Mouse (Mus musculus): ENCODE data around the gene Pagr1a. TPM values are rescaled to one million over a fixed set of nuclear protein-coding genes. Genes with fewer than 3 reads are reported as not detected.

Gene Pagr1a
- polyA plus RNA-seq, 2 experiments, result 31.9 to 47.6 TPM

GRCm38 (mm10) chr7:127016486-127016938, 640 bp downstream of the Pagr1a start:
- H3K9ac ChIP-seq (ENCODE audit: low read depth, low read length, severe bottlenecking), result peak overlapping the region; percentile 80
- WGBS, result 1% methylated on average over 21 of the region's 22 CpGs
- no peaks in the 10 kb centered on the region for H3K9me3 ChIP-seq (ENCODE audit: control insufficient read depth, low read length)
- peaks cover 35% of the 10 kb centered on the region for H3K36me3 ChIP-seq (ENCODE audit: control insufficient read depth, insufficient read depth, low read length)
- DNase-seq (ENCODE audit: low spot score), result peak; percentile 23
- no peaks in the 10 kb centered on the region for H3K27me3 ChIP-seq (ENCODE audit: control insufficient read depth, insufficient read depth, low read length)
- ATAC-seq (ENCODE audit: low FRiP score, low read depth), result peak; percentile 25
- TF ChIP-seq POLR2A (IDR thresholded peaks at IDR 0.05; ENCODE audit: borderline replicate concordance, extremely low read depth, insufficient read depth, insufficient read length), result 0 out of 2 replicates have a peak, but pooled peaks have one; percentile 9
- peak overlapping the region; percentile 93 for H3K27ac ChIP-seq (replicated peaks; ENCODE audit: low read depth, low read length)
- peaks cover 38% of the 10 kb centered on the region for H3K4me1 ChIP-seq (ENCODE audit: control insufficient read depth, insufficient read depth, low read length)
- peak overlapping the region; percentile 75 for H3K4me3 ChIP-seq (replicated peaks; ENCODE audit: low read length)
- peak overlapping the region; percentile 90 for H3K4me2 ChIP-seq (replicated peaks; ENCODE audit: low read depth, low read length, severe bottlenecking)

DNA sequence TGATC, 869 bp downstream of the Pagr1a start, which contains the start of gene Pagr1b:
TSS of gene Pagr1b (minus strand) at position 4 of the 5 bp plus-strand sequence.
- Histone ChIP-seq H3K4me3 (replicated peaks; ENCODE audit: low read length) (peak within 1 kb of the TSS; percentile 75), H3K4me2 (replicated peaks; ENCODE audit: low read depth, low read length, severe bottlenecking) (peak within 1 kb of the TSS; percentile 90), H3K9me3 (ENCODE audit: control insufficient read depth, low read length) (no peaks in the 10 kb centered on the region), H3K4me1 (ENCODE audit: control insufficient read depth, insufficient read depth, low read length) (peaks cover 37% of the 10 kb centered on the region), H3K27ac (replicated peaks; ENCODE audit: low read depth, low read length) (peak within 1 kb of the TSS; percentile 93), H3K27me3 (ENCODE audit: control insufficient read depth, insufficient read depth, low read length) (no peaks in the 10 kb centered on the region), H3K9ac (ENCODE audit: low read depth, low read length, severe bottlenecking) (peak within 1 kb of the TSS; percentile 80), H3K36me3 (ENCODE audit: control insufficient read depth, insufficient read depth, low read length) (peaks cover 35% of the 10 kb centered on the region)
- ATAC-seq (ENCODE audit: low FRiP score, low read depth), result no peak
- no peak for TF ChIP-seq POLR2A (IDR thresholded peaks at IDR 0.05; ENCODE audit: borderline replicate concordance, extremely low read depth, insufficient read depth, insufficient read length)
- DNase-seq (ENCODE audit: low spot score), result no peak

- Histone ChIP-seq H3K4me3 (replicated peaks; ENCODE audit: low read length) (peak overlapping the region; percentile 75), H3K4me1 (ENCODE audit: control insufficient read depth, insufficient read depth, low read length) (peaks cover 37% of the 10 kb centered on the region), H3K4me2 (replicated peaks; ENCODE audit: low read depth, low read length, severe bottlenecking) (peak overlapping the region; percentile 90), H3K9ac (ENCODE audit: low read depth, low read length, severe bottlenecking) (peak overlapping the region; percentile 80), H3K27ac (replicated peaks; ENCODE audit: low read depth, low read length) (peak overlapping the region; percentile 93), H3K36me3 (ENCODE audit: control insufficient read depth, insufficient read depth, low read length) (peaks cover 35% of the 10 kb centered on the region), H3K27me3 (ENCODE audit: control insufficient read depth, insufficient read depth, low read length) (no peaks in the 10 kb centered on the region), H3K9me3 (ENCODE audit: control insufficient read depth, low read length) (no peaks in the 10 kb centered on the region)
- no peak for TF ChIP-seq POLR2A (IDR thresholded peaks at IDR 0.05; ENCODE audit: borderline replicate concordance, extremely low read depth, insufficient read depth, insufficient read length)
- WGBS, result 2% methylated on average over 10 of the region's 10 CpGs
- DNase-seq (ENCODE audit: low spot score) (peak; percentile 47), ATAC-seq (ENCODE audit: low FRiP score, low read depth) (no peak)
Measured at GRCm38 (mm10) chr7:127016081-127016480, 1.1 kb downstream of the Pagr1a start.

- Histone ChIP-seq H3K9me3 (ENCODE audit: control insufficient read depth, low read length) (no peaks in the 10 kb centered on the region), H3K27ac (replicated peaks; ENCODE audit: low read depth, low read length) (no peak overlapping the region), H3K4me3 (replicated peaks; ENCODE audit: low read length) (no peak overlapping the region), H3K9ac (ENCODE audit: low read depth, low read length, severe bottlenecking) (peak overlapping the region; percentile 25; the same call in 1 of the 2 replicates), H3K4me1 (ENCODE audit: control insufficient read depth, insufficient read depth, low read length) (peaks cover 28% of the 10 kb centered on the region), H3K4me2 (replicated peaks; ENCODE audit: low read depth, low read length, severe bottlenecking) (0 out of 2 replicates have a peak overlapping the region, but pooled peaks have one; percentile 90), H3K27me3 (ENCODE audit: control insufficient read depth, insufficient read depth, low read length) (no peaks in the 10 kb centered on the region), H3K36me3 (ENCODE audit: control insufficient read depth, insufficient read depth, low read length) (peaks cover 35% of the 10 kb centered on the region)
- no peak for ATAC-seq (ENCODE audit: low FRiP score, low read depth)
- DNase-seq (ENCODE audit: low spot score), result no peak
- 87% methylated on average over 12 of the region's 12 CpGs for WGBS
- TF ChIP-seq POLR2A (IDR thresholded peaks at IDR 0.05; ENCODE audit: borderline replicate concordance, extremely low read depth, insufficient read depth, insufficient read length), result no peak
Measured at GRCm38 (mm10) chr7:127014993-127015392, 2.2 kb downstream of the Pagr1a start.

GRCm38 (mm10) chr7:127014320-127014719, 2.8 kb downstream of the Pagr1a start, which contains the start of gene Mvp:
Gene Mvp, minus strand, starts transcription at chr7:127014621.
- ATAC-seq (ENCODE audit: low FRiP score, low read depth) (no peak), DNase-seq (ENCODE audit: low spot score) (no peak)
- peak within 1 kb of the TSS; percentile 90; the same call in 1 of the 2 replicates for H3K4me2 ChIP-seq (replicated peaks; ENCODE audit: low read depth, low read length, severe bottlenecking)
- no peak within 1 kb of the TSS for H3K27ac ChIP-seq (replicated peaks; ENCODE audit: low read depth, low read length)
- H3K27me3 ChIP-seq (ENCODE audit: control insufficient read depth, insufficient read depth, low read length), result no peaks in the 10 kb centered on the region
- no peaks in the 10 kb centered on the region for H3K9me3 ChIP-seq (ENCODE audit: control insufficient read depth, low read length)
- no peak for TF ChIP-seq POLR2A (IDR thresholded peaks at IDR 0.05; ENCODE audit: borderline replicate concordance, extremely low read depth, insufficient read depth, insufficient read length)
- H3K36me3 ChIP-seq (ENCODE audit: control insufficient read depth, insufficient read depth, low read length), result peaks cover 35% of the 10 kb centered on the region
- peak within 1 kb of the TSS; percentile 75 for H3K4me3 ChIP-seq (replicated peaks; ENCODE audit: low read length)
- WGBS, result 42% methylated on average over 11 of the region's 11 CpGs
- peak within 1 kb of the TSS; percentile 25; the same call in 1 of the 2 replicates for H3K9ac ChIP-seq (ENCODE audit: low read depth, low read length, severe bottlenecking)
- peaks cover 21% of the 10 kb centered on the region for H3K4me1 ChIP-seq (ENCODE audit: control insufficient read depth, insufficient read depth, low read length)

- Histone ChIP-seq H3K9ac (ENCODE audit: low read depth, low read length, severe bottlenecking) (no peak overlapping the region), H3K4me3 (replicated peaks; ENCODE audit: low read length) (no peak overlapping the region), H3K4me2 (replicated peaks; ENCODE audit: low read depth, low read length, severe bottlenecking) (no peak overlapping the region), H3K27ac (replicated peaks; ENCODE audit: low read depth, low read length) (no peak overlapping the region), H3K9me3 (ENCODE audit: control insufficient read depth, low read length) (no peaks in the 10 kb centered on the region), H3K36me3 (ENCODE audit: control insufficient read depth, insufficient read depth, low read length) (peaks cover 35% of the 10 kb centered on the region), H3K27me3 (ENCODE audit: control insufficient read depth, insufficient read depth, low read length) (no peaks in the 10 kb centered on the region), H3K4me1 (ENCODE audit: control insufficient read depth, insufficient read depth, low read length) (peaks cover 19% of the 10 kb centered on the region)
- DNase-seq (ENCODE audit: low spot score) (no peak), ATAC-seq (ENCODE audit: low FRiP score, low read depth) (no peak)
- no peak for TF ChIP-seq POLR2A (IDR thresholded peaks at IDR 0.05; ENCODE audit: borderline replicate concordance, extremely low read depth, insufficient read depth, insufficient read length)
- WGBS, result 92% methylated on average over 6 of the region's 6 CpGs
Measured at GRCm38 (mm10) chr7:127013385-127013784, 3.8 kb downstream of the Pagr1a start.

Measured in limb, embryonic 14.5 days (tissue).